Mouse (Mus musculus) erythroblast, embryonic 14.5 days (primary cell): Measurements from ENCODE around the gene Kdm4c.

Source experiments
- GATA1 ChIP-seq: IDR thresholded peaks from 2 replicates; pipeline ENCODE4 v1.6.1; 2012; ENCODE audit warnings: low read length, inconsistent platforms, mixed read lengths
- TAL1 ChIP-seq: IDR thresholded peaks from 3 replicates; pipeline ENCODE4 v1.6.1; 2012; ENCODE audit warnings: low read length, inconsistent platforms, mixed read lengths

DNA sequence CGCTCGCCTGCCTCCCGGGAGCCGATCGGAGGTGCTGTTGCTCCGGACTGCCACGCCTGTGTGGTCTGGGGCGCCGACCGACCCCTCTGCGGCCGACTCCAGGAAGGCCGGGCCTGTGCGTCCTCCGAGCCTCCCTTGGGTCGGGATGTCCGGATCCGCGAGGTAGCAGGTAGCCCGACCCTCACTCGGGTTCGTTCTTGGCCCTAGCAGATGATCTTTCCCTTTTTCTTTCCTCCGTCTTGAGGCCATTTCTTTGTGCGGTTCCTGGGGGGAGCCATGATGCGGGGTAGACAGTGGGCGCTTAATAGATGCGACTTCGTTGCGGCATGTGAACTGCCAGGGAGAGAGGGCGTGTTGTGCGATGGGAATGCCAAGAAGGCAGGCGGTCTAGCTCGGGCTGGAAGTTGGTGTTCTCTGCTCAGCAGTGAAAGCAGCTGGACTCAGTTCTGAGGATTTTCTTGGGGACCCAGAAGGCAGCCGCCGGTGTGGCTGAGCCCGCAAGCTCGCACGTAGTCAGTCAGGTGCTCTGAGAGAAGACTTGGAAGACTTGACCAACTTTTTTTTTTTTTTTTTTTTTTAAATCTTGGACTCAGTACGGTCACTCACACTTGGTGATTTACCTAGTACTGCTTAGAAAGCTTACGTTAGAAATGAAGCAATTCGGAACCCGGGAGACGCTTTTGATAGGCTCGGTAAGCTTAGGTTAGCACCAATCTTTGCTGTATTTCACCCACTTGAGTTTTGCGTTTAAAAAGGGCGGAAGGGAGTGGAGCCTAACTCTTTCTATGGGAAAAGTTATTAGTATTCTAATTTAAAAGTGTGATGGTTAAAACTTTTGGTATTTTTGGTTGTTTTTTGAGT, 10.2 kb downstream of the Kdm4c start:
- TF ChIP-seq GATA1 = no peak
- no peak for TF ChIP-seq TAL1
